Mouse (Mus musculus): ENCODE measurements at regions not wholly inside any gene's neighbourhood (a gene's known extent, or its start where the extent isn't known, plus 50 kb on each side); places are given as distances from the start of the nearest gene placed in this dataset.

DNA sequence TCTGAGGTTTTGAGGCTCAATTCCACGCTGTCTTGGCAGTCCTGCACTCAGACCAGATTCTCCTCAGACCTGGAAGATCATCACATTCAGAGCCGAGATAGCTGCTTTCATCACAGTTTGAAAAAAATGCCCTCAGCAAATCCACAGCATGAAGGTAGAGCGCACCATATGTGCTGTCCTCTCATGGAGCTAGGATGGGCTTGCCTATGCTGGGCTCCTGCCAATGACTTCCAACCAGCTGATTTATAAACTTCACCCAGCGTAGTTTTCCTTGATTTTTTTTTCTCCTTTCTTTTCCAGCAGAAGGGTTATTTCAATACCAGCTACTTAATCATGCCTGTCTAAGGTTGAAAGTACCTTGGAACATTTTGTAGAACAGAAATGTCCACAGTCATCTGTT lies 115.0 kb upstream of the Ccdc54 start:
- DNase-seq (ENCODE audit: low spot score), result no peak

DNA sequence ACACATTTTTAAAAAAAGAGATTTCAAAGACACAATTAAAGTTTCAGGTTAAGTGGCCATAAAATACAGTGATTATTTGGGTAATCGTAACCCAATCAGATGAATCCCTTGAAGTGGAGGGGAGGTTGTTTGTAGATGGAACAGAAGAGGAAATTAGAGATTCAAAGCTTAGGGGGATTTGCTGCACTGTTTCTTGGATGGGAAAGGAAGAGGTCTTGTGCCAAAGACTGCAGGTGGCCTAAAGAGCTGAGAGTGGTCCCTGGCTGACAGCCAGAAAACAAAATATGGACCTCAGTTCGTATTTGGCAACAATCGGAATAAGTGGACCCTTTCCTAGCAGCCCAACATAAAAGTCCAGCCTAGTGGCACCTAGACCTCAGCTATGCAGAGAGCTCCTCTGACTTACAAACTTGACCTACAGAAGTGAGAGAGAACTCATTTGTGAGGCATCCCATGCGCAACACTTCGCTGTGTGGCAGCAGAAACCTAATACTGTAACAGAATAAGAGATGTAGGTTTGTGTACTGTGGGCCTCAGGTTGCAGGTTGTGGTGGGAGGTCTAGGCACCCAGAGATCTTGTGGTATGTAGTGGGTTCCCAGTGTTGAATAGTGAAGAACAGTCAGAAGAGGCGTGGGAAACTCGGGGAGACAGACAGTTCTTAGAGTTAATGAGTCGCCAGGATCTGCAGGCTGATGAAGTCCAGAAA lies 110.0 kb upstream of the Ccdc54 start:
- no peak for DNase-seq (ENCODE audit: low spot score)

DNA sequence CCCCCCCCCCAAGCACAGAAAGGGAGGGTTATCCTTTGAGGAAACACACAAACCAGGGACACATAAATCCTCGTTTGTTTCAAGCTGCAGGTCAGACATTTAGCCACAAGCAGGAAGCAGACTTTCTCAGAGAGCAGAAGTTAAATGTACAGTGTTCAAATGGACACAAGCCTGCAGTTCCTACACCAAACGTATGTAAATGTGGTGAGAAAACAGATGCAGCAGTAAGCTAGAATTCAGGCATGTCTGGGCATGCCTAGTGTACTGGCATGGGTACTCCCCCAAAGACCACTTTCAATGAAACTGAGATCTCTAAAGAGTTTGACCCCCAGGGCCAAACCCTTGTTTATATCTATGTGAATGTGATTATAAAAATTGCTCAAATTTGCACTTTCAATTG lies 109.2 kb upstream of the Ccdc54 start:
- DNase-seq (ENCODE audit: low spot score), result no peak

DNA sequence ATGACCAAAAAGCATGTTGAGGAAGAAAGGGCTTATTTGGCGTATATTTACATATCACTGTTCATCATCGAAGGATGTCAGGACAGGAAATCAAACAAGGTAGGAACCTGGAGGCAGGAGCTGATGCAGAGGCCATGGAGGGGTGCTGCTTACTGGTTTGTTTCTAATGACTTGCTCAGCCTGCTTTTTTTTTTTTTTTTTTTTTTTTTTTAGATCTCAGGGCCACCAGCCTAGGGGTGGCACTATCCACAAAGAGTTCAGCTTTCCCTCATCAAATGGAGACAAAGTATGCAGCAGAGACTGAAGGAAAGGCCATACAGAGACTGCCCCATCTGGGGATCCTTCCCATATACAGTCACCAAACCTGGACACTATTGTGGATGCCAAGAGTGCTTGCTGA lies 106.8 kb upstream of the Ccdc54 start:
- DNase-seq (ENCODE audit: low spot score), result no peak

DNA sequence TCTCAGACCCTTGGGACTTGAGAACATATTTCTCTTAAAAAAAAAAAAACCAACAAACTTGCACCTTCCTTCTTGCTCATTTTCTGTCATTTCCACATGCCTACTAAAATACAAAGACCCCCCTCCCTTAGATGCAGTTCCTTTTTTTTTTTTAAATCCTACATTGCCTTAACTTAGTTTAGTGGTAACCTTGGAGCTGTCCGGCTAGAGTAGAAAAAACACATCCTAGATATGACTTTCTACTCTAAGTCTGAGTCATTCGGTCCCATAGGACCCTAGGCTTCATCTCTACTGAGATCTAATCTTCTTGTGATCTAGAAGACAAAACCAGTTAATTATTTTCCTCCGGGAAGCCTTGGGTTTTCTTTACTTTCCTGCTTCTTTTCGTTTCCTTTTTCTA lies 105.1 kb upstream of the Ccdc54 start:
- no peak for DNase-seq (ENCODE audit: low spot score)

DNA sequence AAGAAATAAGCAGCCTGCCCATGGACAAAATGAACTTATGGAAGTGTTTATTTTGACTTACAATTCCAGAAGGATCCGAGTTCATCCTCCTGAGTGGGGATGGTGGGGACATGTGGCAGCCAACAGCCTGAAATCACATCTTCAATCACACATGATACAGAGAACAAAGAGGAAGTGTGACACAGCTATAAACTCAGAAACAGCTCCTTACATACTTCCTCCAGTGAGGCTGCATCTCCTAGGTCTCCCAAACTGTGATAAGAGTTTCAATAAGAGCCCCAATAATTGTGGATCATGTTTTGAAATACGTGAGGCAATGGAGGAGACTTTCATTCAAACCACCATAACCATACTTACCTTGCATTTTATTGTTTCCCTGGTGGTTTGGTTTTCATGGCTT lies 103.1 kb upstream of the Ccdc54 start:
- no peak for DNase-seq (ENCODE audit: low spot score)

DNA sequence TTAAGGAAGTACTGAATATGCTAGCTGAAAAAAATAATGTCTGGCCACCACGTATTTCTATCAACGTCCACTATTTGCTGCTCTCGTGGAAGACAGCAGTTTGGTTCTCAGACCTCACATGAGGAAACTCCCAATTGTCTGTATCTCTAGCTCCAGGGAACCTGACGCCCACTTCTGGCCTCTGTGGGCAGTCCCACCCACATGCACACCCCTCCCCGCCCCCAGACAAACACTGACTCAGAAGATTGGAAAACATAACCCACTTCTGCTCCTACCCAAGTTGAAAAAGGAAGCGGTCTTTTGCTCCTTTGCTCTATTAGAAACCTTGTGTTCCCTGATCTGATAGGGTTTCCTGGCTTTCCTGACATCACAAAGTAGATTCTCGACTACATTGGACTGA lies 99.9 kb upstream of the Ccdc54 start:
- DNase-seq (ENCODE audit: low spot score), result no peak

DNA sequence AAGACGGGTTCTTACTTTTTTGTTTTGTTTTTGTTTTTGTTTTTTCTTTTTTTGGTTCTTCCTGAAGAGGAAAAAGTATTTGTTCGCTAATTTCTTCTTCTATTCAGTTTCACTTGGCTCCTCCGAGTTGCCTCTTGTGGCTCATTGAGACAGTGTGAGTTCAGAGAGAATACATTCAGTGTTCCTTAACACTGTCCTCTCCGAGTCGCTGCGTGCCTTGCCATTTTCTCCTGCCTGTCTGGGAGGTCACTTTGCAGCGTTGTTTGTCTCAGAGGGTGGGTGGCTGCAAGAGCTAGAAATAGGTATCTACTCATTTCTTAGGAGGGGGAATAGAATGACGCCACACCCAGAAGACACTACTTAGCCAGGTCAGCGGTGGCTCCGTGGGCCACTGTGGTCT lies 98.6 kb upstream of the Ccdc54 start:
- no peak for DNase-seq (ENCODE audit: low spot score)

DNA sequence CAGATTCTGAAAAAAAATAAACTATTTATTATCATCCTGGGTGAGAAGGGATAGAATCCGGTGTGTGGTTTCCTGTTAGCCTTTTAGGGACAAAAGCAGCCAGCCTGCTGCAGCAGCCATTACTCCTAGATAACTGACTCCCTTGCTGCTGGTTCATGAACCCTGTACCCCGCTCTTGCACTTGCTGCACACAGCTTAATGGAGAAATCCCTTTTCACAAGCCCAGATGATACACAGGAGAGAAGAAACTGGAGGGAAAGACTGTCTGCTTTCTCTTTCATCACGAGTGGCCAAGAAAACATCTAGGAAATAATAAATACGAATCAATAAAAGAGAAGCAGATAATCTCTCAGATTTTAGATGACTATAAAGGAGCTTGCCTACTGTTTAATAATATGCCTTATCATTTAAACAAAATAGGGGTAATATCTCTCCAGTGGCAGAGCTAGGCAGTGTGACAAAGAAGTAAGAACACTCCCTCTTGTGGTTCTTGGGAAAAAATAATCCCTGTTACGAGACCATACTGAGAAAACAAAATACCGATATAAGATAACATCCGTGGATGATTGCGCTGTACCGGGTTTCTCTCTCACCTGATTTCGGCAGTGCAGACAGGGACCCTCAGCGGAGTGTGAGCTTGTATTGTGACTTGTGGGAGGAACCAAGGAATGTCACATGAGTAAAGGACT lies 98.0 kb upstream of the Ccdc54 start:
- DNase-seq (ENCODE audit: low spot score), result no peak

DNA sequence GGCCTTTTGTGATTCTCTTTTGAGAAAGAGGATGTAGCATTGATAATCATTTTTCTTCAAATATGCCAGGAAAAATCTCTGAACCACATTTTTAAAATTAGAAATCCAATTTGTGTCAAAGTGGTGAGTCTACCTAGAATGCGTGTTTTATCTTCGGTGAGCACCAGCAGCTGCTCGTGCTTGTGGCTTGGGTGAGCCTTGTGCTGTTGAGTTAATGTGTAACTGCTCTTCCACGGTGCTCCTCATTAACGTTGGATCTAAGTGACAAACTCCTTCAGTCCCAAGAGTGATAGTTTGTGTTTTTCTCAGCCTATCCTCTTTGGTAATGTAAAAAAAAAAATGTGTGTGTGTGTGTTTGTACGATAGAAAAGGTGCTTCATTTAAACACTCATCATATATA lies 88.7 kb upstream of the Ccdc54 start:
- no peak for DNase-seq (ENCODE audit: low spot score)

DNA sequence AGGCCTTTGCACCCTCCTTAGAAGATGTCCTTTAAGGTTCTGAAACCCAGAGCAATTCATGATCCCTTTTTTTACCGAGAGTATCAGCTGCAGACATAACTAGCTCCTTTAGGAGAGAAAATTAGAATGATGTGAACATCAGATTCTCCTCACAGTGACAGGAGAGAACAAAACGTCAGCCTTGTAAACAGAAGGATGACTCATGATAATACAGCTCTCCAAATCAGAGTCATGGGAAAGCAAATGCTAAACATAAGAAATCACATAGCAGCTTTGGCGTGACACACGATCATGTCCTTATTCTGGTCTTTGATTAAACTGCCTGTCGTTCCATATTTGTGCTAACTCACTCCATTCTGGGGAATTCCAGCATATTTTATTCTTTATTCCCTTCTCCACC lies 82.4 kb upstream of the Ccdc54 start:
- DNase-seq (ENCODE audit: low spot score), result no peak

DNA sequence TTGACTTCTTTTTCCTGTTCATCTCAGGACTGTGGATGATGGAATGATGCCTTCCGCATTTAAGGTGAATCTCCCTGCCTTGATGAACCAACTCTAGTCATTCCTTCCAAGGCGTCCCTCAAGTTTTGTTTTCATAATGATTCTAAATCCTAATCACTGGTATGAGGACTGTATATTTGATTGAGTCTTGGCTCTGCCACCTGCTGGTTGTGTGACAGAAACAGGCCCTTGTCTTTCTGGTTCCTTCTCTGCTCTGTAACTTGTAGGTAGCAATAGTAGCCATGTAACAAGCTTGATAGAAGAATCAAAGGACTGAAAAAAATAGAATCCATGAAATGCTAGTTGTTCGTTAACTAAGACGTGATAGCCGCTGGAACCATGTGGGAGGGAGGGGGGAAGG lies 81.8 kb upstream of the Ccdc54 start:
- no peak for DNase-seq (ENCODE audit: low spot score)

DNA sequence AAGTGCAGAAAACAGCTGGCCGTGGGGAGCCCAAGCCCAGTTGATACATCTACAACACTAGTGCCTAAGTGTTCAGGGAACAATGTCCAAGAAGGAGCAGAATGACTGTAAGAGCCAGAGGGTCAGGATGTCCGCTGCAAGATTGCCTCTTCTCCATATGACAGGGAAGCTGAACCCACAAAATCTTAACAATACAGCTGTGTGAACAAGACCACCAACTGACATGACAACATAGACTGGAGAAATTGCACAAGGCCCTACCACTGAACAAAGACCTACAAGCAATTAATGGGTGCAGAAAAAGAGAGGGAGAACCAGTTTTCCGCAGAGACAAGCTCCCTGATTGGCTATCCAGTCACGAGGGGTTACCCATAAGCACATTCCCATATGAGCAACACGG lies 80.2 kb upstream of the Ccdc54 start:
- DNase-seq (ENCODE audit: low spot score), result no peak

DNA sequence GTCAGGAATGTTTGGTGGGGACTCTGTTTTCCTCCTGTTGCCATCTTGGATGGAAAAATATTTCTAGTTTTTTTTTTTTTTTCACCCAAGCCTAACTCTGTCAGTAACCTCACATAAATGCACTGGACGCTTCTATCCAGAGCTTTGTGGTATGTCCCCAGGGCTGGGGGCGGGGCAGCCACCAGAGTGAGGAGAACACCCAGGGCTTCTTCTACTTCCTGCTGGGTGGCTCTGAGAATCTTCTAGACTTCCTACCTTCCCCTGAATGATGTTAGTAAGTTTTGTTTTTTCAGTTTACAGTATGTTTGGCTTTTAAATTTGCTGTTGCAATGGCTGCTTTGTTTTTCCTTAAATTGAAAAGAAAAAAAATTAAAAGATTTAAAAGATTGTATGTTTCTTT lies 73.3 kb upstream of the Ccdc54 start:
- DNase-seq (ENCODE audit: low spot score), result no peak

Data from spleen, adult 12 weeks (tissue).